Mouse (Mus musculus) gastrocnemius, postnatal 14 days (tissue): ENCODE data around the gene Gm17949. TPM values are rescaled to one million over a fixed set of nuclear protein-coding genes. Genes with fewer than 3 reads are reported as not detected.

Source experiments
- DNase-seq: peaks from one replicate; pipeline ENCODE4 v3.0.0; 2021; ENCODE audit warnings: mixed read lengths
- intact Hi-C: fragments of 180-260 bp; cut with DNase I; formaldehyde crosslinking; loops from one replicate; pipeline ENCODE4 v1.15.1; 2025; ENCODE audit warnings: low total_unique reads
- long read RNA-seq, 2 experiments: library from polyadenylated mRNA; stranded (forward); transcript quantifications; one replicate each; pipeline ENCODE4 v2.0.0; 2021
- total RNA-seq, 2 experiments: library from RNA; stranded (reverse); gene quantifications; 2 replicates each; pipeline ENCODE4 v1.2.3; 2021

The Gm17949 gene
- total RNA-seq = not detected
- long read RNA-seq, experiment 1 = 0 reads
- long read RNA-seq, experiment 2 = 0 reads

GRCm38 (mm10) chr17:57011236-57012141, at the start of gene Gm17949, which contains the start of gene Gtf2f1:
Gene Gm17949, plus strand, starts transcription at chr17:57011469.
Gene Gtf2f1, minus strand, starts transcription at chr17:57011288.
- peak; percentile 93 for DNase-seq
- intact Hi-C loops = no loop called here

- intact Hi-C loops = no loop called here
- no peak for DNase-seq
Observed at GRCm38 (mm10) chr17:56961880-56962279, 49.4 kb upstream of the Gm17949 start.

GRCm38 (mm10) chr17:56962642-56963405, 48.4 kb upstream of the Gm17949 start:
- no peak for DNase-seq

GRCm38 (mm10) chr17:56963646-56964045, 47.6 kb upstream of the Gm17949 start:
- intact Hi-C loops = no loop called here
- DNase-seq = no peak

More at GRCm38 (mm10) chr17:56962642-56963405, 48.4 kb upstream of the Gm17949 start:
- intact Hi-C loops = no loop called here

DNA sequence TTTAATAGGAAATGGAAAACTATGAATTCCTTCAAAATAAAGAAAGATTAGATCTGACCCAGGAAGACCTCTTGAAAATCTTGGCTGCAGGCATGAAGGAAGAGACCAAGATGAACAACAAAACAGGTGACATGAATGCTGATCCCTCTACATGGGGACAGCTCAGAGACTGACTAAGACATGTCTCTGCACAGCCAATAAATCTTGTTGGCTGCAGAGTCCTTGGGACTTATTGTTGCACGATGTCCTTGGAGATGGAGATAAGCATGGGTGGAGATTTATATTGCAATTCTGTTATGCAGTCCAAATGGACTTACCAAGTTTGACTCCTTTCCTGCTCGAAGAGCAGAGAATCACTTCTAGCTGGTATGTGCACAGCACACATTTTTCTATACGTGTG, 41.9 kb upstream of the Gm17949 start:
- intact Hi-C loops = no loop called here
- no peak for DNase-seq

- intact Hi-C loops = no loop called here
- DNase-seq = no peak
Observed at GRCm38 (mm10) chr17:56970081-56970480, 41.2 kb upstream of the Gm17949 start.

DNA sequence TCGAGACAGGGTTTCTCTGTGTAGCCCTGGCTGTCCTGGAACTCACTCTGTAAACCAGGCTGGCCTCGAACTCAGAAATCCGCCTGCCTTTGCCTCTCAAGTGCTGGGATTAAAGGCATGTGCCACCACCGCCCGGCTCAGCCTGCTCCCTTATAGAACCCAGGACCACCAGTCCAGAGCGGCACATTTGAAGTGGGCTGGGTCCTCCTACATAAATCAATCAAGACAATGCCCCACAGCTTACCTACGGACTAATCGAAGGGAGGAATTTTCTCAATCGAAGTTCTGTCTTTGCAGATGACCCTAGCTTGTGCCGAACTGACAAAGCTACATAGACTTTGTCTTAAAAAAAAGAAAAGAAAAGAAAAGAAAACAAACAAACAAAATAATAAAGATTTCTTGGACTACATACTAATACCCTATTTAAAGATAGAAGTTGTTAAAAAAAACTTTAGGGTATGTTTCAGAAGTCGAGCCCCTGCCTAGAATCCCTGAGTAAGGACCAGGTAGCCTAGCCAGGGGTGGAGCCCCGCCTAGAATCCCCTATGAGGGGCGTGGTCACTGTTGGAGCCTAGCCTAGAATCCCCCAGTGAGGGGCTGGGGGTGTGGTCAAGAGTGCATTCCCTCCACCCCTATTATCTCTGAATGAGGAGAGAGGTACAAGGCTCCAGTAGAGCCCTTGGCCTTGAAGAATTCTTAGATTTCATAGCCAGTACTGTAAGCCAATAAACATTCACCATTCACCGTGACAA, 37.1 kb upstream of the Gm17949 start:
- intact Hi-C loops = no loop called here
- no peak for DNase-seq

DNA sequence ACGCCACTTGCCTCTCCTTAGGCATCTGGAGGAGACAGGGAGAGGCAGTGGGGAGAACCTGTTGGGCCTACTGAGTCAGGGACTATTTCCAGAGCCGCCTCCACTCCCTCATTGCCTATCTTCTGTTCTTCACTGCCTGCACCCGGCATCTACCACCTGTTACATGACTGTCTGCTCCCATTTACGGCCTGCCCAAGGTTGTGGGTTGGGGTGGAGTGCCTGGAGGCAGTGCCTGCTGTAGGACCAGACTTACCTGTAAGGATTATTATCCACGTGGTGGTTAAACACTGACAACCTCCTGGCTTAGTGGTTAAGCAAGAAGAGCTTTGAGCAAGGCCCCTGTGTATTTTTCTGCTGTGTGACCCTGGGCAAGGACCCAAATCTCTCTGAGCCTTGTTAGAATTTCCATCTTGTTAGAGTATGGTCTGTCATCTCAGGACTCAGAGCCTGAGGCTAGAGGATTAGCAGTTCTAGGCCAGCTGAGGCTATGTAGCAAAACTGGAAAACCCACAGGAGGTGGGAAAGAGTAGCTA, 36.5 kb upstream of the Gm17949 start:
- no peak for DNase-seq
- intact Hi-C loops = no loop called here

GRCm38 (mm10) chr17:56975391-56975790, 35.9 kb upstream of the Gm17949 start:
- intact Hi-C loops = no loop called here
- no peak for DNase-seq

DNA sequence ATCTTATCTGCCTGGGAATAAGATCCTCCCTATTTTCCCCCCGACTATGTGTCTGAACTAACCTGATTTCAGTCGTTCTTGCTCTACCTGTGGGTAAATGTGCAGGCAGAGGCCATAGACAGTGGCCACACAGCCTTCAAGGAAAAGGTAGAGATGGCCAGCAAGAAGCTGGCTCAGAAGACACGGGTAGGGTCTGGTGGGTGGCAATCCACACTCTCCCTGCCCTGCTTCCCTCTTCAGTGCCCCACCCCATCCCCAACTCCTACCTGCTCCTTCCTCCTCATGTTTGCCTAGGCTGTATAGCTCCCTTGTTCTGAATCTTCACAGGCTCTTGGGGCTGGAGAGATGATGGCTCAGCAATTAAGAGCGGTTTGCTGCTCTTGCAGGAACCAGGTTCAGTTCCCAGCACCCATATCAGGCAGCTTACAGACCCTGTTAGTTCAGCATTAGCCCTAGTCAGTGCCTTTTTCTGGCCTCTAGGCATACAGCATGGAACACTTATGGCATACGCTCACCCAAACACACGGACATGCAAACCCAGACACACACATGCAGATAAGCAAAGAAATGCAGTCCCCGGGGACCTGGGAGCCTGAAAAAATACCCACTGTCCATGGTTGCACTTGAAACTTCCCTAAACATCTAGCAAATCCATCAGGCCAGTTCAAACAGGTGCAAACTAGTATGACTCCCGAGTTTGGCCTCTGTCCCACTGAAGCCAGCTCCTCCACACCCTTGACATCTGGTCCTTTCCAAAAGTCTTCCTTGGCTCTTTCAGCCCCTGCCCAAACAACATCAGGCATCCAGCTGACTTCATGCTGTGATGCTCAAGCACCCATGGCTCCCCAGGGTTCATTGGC, 34.5 kb upstream of the Gm17949 start:
- intact Hi-C loops = no loop called here

DNA sequence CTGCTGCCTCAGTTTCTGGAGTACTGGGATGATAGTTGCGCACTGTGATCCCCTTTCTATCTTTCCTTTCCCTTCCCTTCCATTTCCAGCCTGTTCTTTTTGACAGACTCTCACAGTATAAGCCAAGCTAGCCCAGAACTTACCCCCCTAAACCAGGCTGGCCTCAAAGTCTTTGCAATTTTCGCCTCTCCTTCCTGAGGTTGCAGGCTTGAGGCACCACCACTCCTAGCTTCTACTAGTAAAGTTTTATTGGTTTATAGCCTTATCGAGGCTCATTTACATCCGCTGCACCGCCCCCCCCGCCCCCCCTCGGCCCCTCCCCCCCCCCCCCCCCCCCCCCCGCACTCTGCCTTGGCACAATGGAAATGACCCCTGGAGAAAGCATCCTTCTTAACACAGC, 31.7 kb upstream of the Gm17949 start:
- intact Hi-C loops = no loop called here
- DNase-seq = no peak

More for the DNA sequence above, 34.5 kb upstream of the Gm17949 start:
- no peak for DNase-seq

DNA sequence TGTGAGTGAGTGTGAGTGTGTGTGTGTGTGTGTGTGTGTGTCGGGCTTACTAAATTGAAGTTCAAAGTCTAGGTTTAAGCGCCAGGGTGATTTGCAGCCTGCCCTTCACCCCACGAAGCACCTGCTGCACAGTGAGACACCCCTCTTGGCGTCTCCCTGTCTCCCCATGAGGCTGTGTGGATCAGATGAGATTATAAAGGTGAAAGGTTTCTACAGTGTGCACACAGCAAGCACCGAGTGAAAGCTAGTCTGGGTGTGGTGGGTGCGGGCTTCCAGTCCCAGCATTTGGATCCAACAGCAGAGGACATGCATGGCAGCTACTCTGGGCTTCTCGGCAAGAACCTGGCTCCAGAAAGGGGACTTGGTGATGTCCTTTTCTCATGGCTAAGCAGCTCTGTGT, 30.2 kb upstream of the Gm17949 start:
- intact Hi-C loops = no loop called here
- DNase-seq = no peak

- intact Hi-C loops = no loop called here
- DNase-seq = no peak
Observed at GRCm38 (mm10) chr17:56982013-56982412, 29.3 kb upstream of the Gm17949 start, which contains the start of gene Acer1. Gene Acer1, minus strand, starts transcription at chr17:56982126.

DNA sequence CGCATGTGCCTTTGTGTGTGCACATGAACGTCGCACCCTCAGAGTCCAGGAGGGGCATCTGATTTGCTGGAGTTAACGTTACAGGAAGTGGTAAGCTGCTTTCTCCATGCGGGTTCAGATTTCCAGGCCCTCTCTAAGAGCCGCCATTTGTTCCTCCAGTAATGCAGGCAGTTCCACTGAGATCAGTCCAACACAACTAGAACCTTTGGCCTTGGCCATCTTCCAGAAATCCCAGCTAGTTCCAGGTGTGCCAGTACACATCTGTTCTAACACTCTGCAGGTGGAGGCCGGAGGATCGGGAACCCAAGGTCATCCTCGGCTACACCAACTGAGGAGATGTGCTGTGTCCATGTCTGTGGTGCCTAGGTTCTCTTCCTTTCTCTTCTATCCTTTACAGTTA, 26.4 kb upstream of the Gm17949 start:
- intact Hi-C loops = no loop called here
- no peak for DNase-seq

- no peak for DNase-seq
- intact Hi-C loops = no loop called here
Observed at GRCm38 (mm10) chr17:56985656-56986055, 25.6 kb upstream of the Gm17949 start.

DNA sequence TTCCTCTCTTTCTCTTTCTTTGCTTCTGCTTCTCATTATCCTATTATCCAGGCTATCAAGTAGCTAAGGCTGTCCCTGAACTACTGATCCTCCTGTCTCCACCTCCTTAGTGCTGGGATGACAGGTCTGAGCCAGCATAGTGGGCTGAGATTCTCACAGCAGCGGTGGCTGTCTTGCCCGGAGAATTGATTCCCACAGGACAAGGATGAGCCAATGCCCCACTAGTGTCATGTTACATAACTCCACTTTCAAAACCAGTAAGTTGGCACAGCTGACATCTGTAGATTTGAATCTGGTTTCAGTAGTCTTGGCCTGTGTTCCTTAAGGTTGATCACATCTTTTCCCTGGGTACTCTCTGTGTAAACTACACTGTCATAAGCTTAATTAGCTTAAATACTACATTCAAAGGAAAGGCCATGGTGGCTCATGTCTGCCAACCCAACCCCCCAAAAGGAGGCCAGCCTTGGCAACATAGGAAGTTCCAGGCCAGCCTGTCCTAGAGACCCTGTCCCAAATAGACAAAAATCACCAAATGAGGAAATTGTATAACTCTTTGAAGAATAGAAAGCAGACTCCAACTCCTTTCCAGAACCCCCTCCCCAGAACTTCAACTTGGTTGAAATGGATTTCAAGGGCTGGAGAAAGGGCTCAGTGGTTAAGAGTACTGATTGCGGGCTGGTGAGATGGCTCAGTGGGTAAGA, 25.0 kb upstream of the Gm17949 start:
- DNase-seq = no peak
- intact Hi-C loops = no loop called here

- DNase-seq = no peak
- intact Hi-C loops = no loop called here
Observed at GRCm38 (mm10) chr17:56988441-56988840, 22.8 kb upstream of the Gm17949 start.

GRCm38 (mm10) chr17:56988921-56989430, 22.3 kb upstream of the Gm17949 start:
- intact Hi-C loops = no loop called here
- DNase-seq = no peak
